9 mouse cellular contexts compared by ENCODE assay signal in the genomic region with DNA sequence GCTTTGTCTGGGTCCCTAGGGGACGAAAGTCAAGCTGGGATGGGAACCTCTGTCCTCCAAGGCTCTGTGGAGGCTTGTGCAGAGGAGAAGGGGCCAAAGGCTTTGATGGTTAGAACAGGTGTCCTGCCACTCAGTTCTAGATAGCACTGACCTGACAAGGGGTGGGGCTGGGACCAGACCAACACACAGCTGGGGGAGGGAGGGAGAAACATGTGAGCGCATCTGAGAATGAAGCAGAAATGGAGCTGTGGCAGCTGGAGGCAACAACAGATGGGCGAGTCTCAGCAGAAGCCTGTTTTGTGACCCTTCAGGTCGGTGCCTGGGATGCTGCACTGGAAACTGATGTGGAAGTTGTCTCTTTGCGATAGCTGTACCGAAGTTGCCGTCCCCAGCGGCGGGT.
"Had no signal": no experiment of that assay in that cellular context is flagged by ENCODE, and none has a peak within 500 bp of the region (broad histone marks: within the 10 kb centered on the region; RNA-seq: fewer than 3 reads in every experiment).

No protein-coding gene starts in this region.

- H3K27ac ChIP-seq: kidney, embryonic 15.5 days; left cerebral cortex, adult 2 months; midbrain, embryonic 13.5 days had no signal

- H3K27me3 ChIP-seq: kidney, embryonic 15.5 days had no signal

- ATAC-seq: midbrain, embryonic 13.5 days had no signal

- DNase-seq: kidney, adult 2 months; kidney, postnatal 14 days; lung, adult 18-20 months; right cerebral cortex, adult 18-20 months; right cerebral cortex, postnatal 25 days; thymus, postnatal 4 days had no signal

- H3K4me3 ChIP-seq: kidney, embryonic 15.5 days; left cerebral cortex, adult 2 months; midbrain, embryonic 13.5 days had no signal

- H3K9ac ChIP-seq: kidney, embryonic 15.5 days; midbrain, embryonic 13.5 days had no signal

- H3K9me3 ChIP-seq: kidney, embryonic 15.5 days; midbrain, embryonic 13.5 days had no signal

- H3K4me2 ChIP-seq: kidney, embryonic 15.5 days; midbrain, embryonic 13.5 days had no signal
